Mouse (Mus musculus): ENCODE measurements around the gene Heph. TPM values are rescaled to one million over a fixed set of nuclear protein-coding genes. Genes with fewer than 3 reads are reported as not detected.
"Not testable (repeated sequence)": the region's sequence is repeated elsewhere in the genome, so short reads cannot be mapped to it uniquely, and the experiment has no call there.

Heph gene
- polyA plus RNA-seq (2015; fragmentation: Nextera tagmentation; extraction: Ambion mirVana): 2.3 and 2.6 TPM in 2 replicates

DNA sequence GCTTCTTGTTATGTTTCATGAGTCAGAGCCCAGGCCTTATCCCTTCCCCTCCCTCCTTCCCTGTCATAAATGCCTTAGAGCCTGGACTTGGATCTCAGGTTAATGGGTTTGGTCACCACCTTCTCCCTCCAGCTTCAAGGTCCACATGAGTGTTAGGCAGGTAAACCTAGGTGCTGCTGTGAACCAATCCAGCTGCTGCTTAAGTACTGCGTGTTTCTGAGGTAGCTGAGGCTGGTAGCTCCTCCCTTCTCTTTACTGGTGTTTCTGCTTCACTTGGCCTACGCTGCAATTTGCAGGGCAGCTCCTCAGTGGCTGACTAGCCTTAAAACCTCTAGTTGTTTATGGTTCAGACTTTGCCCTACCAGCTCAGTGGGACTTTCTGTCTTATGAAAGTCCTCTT lies at the start of gene Heph:
TSS of gene Heph (plus strand) at position 211 of the 400 bp plus-strand sequence.
- peak within 1 kb of the TSS; percentile 23 for H3K4me2 ChIP-seq (replicated peaks; ENCODE audit: low read depth)
- TF ChIP-seq CTCF (IDR thresholded peaks at IDR 0.05; ENCODE audit: low read depth) (no peak), EP300 (optimal IDR thresholded peaks at IDR 0.05) (no peak)
- H3K27me3 ChIP-seq (ENCODE audit: control insufficient read depth, insufficient read depth, low read length): no peaks in the 10 kb centered on the region
- no peak within 1 kb of the TSS for H3K27ac ChIP-seq (replicated peaks)
- ATAC-seq (ENCODE audit: low FRiP score, low TSS enrichment) (peak; percentile 93), DNase-seq (ENCODE audit: low spot score) (peak; percentile 13)
- WGBS: 54% methylated on average over 2 of the region's 2 CpGs
- H3K36me3 ChIP-seq (ENCODE audit: control insufficient read depth, insufficient read depth, low read length): no peaks in the 10 kb centered on the region
- no peak within 1 kb of the TSS for H3K9ac ChIP-seq (ENCODE audit: low read length)
- peak within 1 kb of the TSS; percentile 22 for H3K4me3 ChIP-seq (ENCODE audit: low read depth, low read length)
- no peaks in the 10 kb centered on the region for H3K4me1 ChIP-seq (replicated peaks; ENCODE audit: control insufficient read depth, insufficient read depth)
- no peaks in the 10 kb centered on the region for H3K9me3 ChIP-seq (ENCODE audit: control insufficient read depth, low read length)

DNA sequence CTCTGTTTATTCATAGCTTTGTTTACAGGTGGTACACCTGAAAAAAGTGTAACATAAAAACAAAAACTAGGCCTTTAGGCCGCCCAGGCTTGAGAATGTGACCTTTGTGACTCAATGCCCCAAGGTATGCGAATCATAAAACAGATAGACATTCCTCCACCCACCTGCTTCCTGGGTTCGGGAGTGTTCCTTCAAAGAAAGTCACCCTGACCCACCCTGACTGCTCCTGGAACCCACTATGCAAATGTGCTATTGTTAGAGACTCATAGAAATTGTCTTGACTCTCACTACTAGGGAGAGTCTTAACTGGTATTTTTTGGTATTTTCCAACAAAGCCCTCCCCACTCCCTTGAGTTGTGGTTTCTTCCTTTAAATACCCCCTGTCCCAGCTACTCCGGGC lies 39.8 kb upstream of the Heph start:
- H3K27me3 ChIP-seq (ENCODE audit: control insufficient read depth, insufficient read depth, low read length); H3K27ac ChIP-seq (replicated peaks); H3K9me3 ChIP-seq (ENCODE audit: control insufficient read depth, low read length); H3K4me1 ChIP-seq (replicated peaks; ENCODE audit: control insufficient read depth, insufficient read depth); H3K4me3 ChIP-seq (ENCODE audit: low read depth, low read length); ATAC-seq (ENCODE audit: low FRiP score, low TSS enrichment); DNase-seq (ENCODE audit: low spot score); H3K36me3 ChIP-seq (ENCODE audit: control insufficient read depth, insufficient read depth, low read length); H3K4me2 ChIP-seq (replicated peaks; ENCODE audit: low read depth); H3K9ac ChIP-seq (ENCODE audit: low read length): not testable (repeated sequence)
- 74% methylated on average over 4 of the region's 4 CpGs for WGBS

- WGBS: 97% methylated on average over 1 of the region's 1 CpGs
- H3K27ac ChIP-seq (replicated peaks): no peak overlapping the region
- DNase-seq (ENCODE audit: low spot score): no peak
- no peaks in the 10 kb centered on the region for H3K27me3 ChIP-seq (ENCODE audit: control insufficient read depth, insufficient read depth, low read length)
- H3K36me3 ChIP-seq (ENCODE audit: control insufficient read depth, insufficient read depth, low read length): no peaks in the 10 kb centered on the region
- no peak for ATAC-seq (ENCODE audit: low FRiP score, low TSS enrichment)
- no peaks in the 10 kb centered on the region for H3K9me3 ChIP-seq (ENCODE audit: control insufficient read depth, low read length)
- H3K4me3 ChIP-seq (ENCODE audit: low read depth, low read length): no peak overlapping the region
- no peaks in the 10 kb centered on the region for H3K4me1 ChIP-seq (replicated peaks; ENCODE audit: control insufficient read depth, insufficient read depth)
- TF ChIP-seq CTCF (IDR thresholded peaks at IDR 0.05; ENCODE audit: low read depth) (no peak), EP300 (optimal IDR thresholded peaks at IDR 0.05) (no peak)
- H3K9ac ChIP-seq (ENCODE audit: low read length): no peak overlapping the region
- H3K4me2 ChIP-seq (replicated peaks; ENCODE audit: low read depth): no peak overlapping the region
These were observed 38.2 kb upstream of the Heph start for GRCm38 (mm10) chrX:96416970-96417369.

DNA sequence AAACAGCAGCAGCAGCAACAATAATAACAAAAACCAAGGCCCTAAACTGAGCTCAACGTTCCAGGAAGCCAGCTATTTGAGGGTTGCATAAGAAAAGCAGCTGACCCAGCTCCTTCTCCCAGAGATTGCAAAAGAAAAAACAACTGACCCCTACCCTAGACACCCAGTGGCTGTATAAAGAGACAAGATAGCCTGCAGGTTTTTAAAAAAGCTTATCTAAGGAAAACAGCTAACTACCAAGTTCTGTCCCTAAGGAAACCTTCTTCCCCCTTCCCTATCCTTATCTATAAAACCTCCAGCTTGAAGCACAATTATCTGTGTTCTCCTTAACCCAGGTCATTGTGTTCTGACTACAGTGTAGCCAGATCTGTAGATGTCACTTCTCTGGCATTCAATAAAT lies 37.4 kb upstream of the Heph start:
- Histone ChIP-seq H3K9me3 (ENCODE audit: control insufficient read depth, low read length) (no peaks in the 10 kb centered on the region), H3K4me3 (ENCODE audit: low read depth, low read length) (no peak overlapping the region), H3K4me2 (replicated peaks; ENCODE audit: low read depth) (no peak overlapping the region), H3K36me3 (ENCODE audit: control insufficient read depth, insufficient read depth, low read length) (no peaks in the 10 kb centered on the region), H3K27ac (replicated peaks) (no peak overlapping the region), H3K9ac (ENCODE audit: low read length) (no peak overlapping the region), H3K4me1 (replicated peaks; ENCODE audit: control insufficient read depth, insufficient read depth) (no peaks in the 10 kb centered on the region), H3K27me3 (ENCODE audit: control insufficient read depth, insufficient read depth, low read length) (no peaks in the 10 kb centered on the region)
- WGBS: 30% methylated on average over 1 of the region's 1 CpGs
- DNase-seq (ENCODE audit: low spot score) (no peak), ATAC-seq (ENCODE audit: low FRiP score, low TSS enrichment) (no peak)
- TF ChIP-seq EP300 (optimal IDR thresholded peaks at IDR 0.05) (no peak), CTCF (IDR thresholded peaks at IDR 0.05; ENCODE audit: low read depth) (no peak)

GRCm38 (mm10) chrX:96419383-96419782 lies 35.8 kb upstream of the Heph start:
- TF ChIP-seq EP300 (optimal IDR thresholded peaks at IDR 0.05): no peak
- no peak for TF ChIP-seq CTCF (IDR thresholded peaks at IDR 0.05; ENCODE audit: low read depth)
- H3K36me3 ChIP-seq (ENCODE audit: control insufficient read depth, insufficient read depth, low read length): no peaks in the 10 kb centered on the region
- no peak overlapping the region for H3K4me3 ChIP-seq (ENCODE audit: low read depth, low read length)
- no peak overlapping the region for H3K27ac ChIP-seq (replicated peaks)
- H3K27me3 ChIP-seq (ENCODE audit: control insufficient read depth, insufficient read depth, low read length): no peaks in the 10 kb centered on the region
- H3K9ac ChIP-seq (ENCODE audit: low read length): no peak overlapping the region
- no peaks in the 10 kb centered on the region for H3K4me1 ChIP-seq (replicated peaks; ENCODE audit: control insufficient read depth, insufficient read depth)
- H3K4me2 ChIP-seq (replicated peaks; ENCODE audit: low read depth): no peak overlapping the region
- DNase-seq (ENCODE audit: low spot score) (no peak), ATAC-seq (ENCODE audit: low FRiP score, low TSS enrichment) (no peak)
- no peaks in the 10 kb centered on the region for H3K9me3 ChIP-seq (ENCODE audit: control insufficient read depth, low read length)

DNA sequence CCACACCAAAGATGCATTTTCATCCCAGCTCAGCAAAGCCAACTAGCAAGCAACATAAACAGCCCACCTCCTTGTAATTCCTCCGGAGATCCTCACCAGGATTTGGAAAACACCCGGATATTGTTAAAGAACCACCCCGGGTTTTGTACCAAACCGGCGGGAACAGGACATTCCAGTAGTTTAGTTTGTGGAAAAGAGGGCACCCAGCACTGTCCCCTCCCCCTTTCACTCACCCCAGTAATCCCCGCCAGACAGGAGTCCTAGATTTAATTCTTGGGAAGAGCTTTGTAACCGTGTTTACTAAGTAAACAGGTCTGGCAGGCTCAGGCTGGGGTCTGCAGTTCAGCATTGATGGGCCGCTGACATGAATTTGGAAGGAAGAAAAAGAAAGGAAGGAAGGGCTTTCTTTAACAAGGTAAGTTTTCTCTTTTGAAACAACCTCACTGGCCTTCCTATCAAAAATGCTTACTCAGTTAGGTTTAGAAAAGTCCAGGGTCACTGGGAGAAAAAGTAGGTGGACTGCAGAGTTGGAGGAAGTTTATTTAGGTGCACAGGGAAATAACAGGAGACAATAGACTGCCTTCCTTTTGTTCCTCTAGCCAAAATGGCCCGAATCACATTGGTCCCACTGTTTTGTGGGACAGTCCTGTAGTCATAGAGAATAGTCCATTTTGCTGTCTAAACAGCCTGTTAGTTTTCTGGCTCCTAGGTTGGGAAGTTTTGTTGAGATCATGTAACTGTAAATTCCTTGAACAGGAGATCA lies 1.2 kb downstream of the Heph start, which contains the start of gene Hsf3:
TSS of gene Hsf3 (minus strand) at position 94 of the 763 bp plus-strand sequence.
- Histone ChIP-seq H3K4me2 (replicated peaks; ENCODE audit: low read depth) (peak within 1 kb of the TSS; percentile 23), H3K9me3 (ENCODE audit: control insufficient read depth, low read length) (no peaks in the 10 kb centered on the region), H3K4me1 (replicated peaks; ENCODE audit: control insufficient read depth, insufficient read depth) (no peaks in the 10 kb centered on the region), H3K27ac (replicated peaks) (no peak within 1 kb of the TSS), H3K9ac (ENCODE audit: low read length) (peak within 1 kb of the TSS; percentile 47; the same call in 1 of the 2 replicates), H3K36me3 (ENCODE audit: control insufficient read depth, insufficient read depth, low read length) (no peaks in the 10 kb centered on the region), H3K27me3 (ENCODE audit: control insufficient read depth, insufficient read depth, low read length) (no peaks in the 10 kb centered on the region), H3K4me3 (ENCODE audit: low read depth, low read length) (peak within 1 kb of the TSS; percentile 22)
- no peak for ATAC-seq (ENCODE audit: low FRiP score, low TSS enrichment)
- WGBS: 23% methylated on average over 9 of the region's 9 CpGs
- DNase-seq (ENCODE audit: low spot score): peak; percentile 14
- TF ChIP-seq CTCF (IDR thresholded peaks at IDR 0.05; ENCODE audit: low read depth) (no peak), EP300 (optimal IDR thresholded peaks at IDR 0.05) (no peak)
